Mouse (Mus musculus): ENCODE results near the gene Anks1b.

- no peak for TF ChIP-seq CTCF (conservative IDR thresholded peaks at IDR 0.05; ENCODE audit: insufficient read depth, insufficient read length, low read depth, low read length)
- no peak for TF ChIP-seq POLR2A (IDR thresholded peaks at IDR 0.05; ENCODE audit: low read depth, low read length)
Observed at GRCm38 (mm10) chr10:90942001-90942700, 1068.8 kb downstream of the Anks1b start.

All from kidney, adult 2 months (tissue).